Mouse (Mus musculus) spleen, adult 2 months (tissue): ENCODE data around the gene 2410137M14Rik.

ENCODE experiments used
- CTCF ChIP-seq: fragments of 200-500 bp; IDR thresholded peaks from 2 replicates; pipeline ENCODE4 v1.5.1; 2011; ENCODE audit warnings: mild to moderate bottlenecking, inconsistent platforms; ENCODE audit not compliant: insufficient read depth, insufficient read length, insufficient replicate concordance; ENCODE audit errors: extremely low read depth
- POLR2A ChIP-seq: fragments of 200-500 bp; IDR thresholded peaks from 2 replicates; pipeline ENCODE4 v1.6.1; 2011; ENCODE audit warnings: low read depth, low read length, inconsistent platforms

GRCm38 (mm10) chr17:37002364-37003330, 21.6 kb upstream of the 2410137M14Rik start:
- TF ChIP-seq POLR2A (no peak), CTCF (no peak)
